Mouse (Mus musculus) cerebellum, postnatal 14 days (tissue): ENCODE data around the gene Cdkn1b.
A peak's percentile ranks its signal among the peaks of the same experiment; 100 is the strongest.

Experiments
- DNase-seq, 2 experiments: peaks; one replicate each; pipeline ENCODE4 v3.0.0; 2021; ENCODE audit warnings: mixed read lengths in 2 of 2

Gene Cdkn1b

DNA sequence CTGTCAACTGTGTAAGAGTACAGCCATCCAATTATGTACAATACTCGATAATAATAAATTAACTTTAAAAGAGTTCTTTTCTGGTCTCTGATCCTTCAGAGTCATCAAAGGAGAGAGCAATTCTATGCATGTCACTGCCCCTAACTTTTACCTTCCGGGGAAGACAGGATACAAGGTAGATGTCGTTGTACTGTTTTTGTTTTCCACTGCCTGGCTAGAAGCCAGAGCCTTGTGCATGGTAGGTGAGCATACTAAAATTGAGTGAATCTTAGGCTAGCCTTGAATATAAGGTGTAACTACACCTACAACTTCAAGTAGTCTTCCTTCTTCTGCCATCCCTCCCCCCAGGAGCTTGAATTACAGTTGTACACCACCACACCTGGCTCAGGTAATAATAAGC is 10.9 kb downstream of the Cdkn1b start:
- no peak for DNase-seq

DNA sequence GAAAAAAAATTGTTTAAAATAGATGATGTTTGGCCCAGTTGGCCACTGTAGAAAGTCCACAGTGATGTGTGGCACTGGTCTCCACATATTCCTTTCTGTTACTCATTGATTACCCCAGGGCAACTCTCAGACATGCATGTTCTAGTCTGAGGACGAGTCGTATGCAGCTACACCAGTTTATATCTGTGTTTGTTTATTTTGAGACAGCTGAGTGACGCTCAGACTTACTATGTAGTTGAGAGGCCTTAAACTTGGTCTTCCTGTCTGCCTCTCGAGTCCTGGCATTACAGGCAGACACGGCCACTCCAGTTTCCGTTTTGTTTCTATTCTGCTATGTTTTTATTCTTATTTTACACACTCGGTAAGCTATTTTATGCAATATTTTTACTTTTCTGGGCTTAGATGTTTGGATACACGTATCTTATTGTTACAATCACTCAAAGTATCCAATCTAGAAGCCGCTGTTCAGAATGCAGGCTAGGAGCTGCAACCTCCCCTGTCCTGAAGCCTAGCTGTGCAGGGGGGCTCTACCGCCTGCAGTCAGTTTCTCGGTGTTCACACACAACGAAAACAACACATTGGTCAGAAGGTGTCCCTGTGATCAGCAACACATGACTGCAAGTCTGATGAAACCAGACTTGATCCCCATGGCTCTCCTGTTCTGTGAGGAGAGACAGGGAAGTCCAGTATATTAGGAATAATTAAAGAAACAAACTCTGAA is 12.4 kb downstream of the Cdkn1b start:
- DNase-seq, result no peak

DNA sequence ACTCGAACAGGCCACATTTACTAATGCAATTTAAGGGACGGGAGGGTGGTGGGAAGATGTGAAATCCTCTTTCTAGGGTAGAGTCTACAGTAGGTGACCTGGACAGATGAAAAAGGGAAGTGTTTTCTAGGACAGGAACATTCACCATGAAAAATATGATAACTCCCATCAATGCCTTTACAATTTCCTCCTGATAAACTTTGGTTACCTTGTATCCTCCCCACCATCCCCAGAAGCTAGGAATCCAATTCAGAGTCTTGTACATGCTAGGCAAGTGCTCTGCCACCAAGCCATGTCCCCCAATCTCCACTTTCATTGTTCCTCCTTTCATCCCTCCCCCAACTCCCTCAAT is 13.0 kb downstream of the Cdkn1b start:
- no peak for DNase-seq

DNA sequence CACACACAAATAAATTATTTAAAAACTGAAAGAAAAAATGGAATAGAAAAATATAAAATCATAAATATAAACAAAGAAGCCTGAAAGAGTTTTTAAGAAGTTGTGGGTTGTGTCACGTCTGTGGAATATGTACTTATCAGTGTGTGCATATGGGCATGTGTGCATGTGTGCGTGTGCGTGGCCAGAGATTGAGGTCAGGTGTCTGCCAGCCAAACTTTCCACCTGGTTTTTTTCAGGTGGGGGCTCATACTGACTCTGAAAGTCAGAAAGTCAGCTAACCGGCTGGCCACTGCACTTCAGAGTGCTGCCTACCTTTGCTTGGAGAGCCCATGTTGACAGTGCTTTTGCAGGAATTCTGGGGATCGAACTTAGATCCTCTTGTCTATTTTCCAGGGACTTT is 14.1 kb downstream of the Cdkn1b start:
- no peak for DNase-seq

DNA sequence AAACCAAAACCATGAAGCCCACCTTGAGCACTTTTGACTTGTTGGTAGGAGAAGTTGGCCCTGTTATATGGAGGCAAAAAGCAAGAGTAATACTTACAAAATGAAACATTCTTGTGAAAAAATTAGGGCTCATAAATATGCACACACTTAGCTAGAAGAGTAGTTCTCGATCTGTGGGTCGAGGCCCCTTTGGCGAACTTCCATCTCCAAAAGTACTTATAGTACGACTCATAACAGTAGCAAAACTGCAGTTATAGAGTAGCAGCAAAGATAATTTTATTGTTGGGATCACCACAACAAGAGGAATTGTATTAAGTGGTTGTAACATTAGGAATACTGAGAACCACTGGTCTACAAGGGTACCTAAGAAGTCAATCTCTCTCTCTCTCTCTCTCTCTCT is 19.6 kb downstream of the Cdkn1b start:
- no peak for DNase-seq

DNA sequence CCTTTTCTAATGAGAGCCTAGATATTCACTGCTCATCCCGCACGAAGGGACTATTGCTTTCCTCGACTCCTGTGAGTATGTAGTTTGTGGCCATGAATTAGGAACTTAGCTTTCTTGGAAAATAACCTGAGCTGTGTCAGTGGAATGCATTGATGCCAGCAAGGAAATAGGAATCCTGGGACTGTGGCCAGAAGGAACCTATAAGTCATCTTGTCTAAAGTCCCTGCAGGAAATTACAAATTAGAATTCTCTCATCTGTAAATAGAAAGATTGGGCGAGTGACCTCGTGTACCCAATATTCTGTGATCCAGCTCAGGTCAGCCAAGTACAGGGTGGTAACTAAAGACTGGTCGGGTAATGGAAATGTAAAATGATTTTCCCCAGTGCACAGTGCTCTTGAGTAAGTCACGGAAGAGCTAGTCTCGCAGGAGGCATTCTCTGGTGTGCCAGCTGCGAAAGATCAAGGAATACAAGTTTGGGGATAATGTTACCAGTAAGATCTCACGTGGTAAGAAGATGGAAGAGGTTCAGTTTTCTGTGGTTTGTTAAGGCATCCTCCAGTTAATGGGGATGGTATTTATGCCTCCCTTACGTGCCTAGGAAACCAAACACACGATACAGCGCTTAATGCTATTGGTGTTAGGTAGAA is 23.7 kb downstream of the Cdkn1b start:
- no peak for DNase-seq

DNA sequence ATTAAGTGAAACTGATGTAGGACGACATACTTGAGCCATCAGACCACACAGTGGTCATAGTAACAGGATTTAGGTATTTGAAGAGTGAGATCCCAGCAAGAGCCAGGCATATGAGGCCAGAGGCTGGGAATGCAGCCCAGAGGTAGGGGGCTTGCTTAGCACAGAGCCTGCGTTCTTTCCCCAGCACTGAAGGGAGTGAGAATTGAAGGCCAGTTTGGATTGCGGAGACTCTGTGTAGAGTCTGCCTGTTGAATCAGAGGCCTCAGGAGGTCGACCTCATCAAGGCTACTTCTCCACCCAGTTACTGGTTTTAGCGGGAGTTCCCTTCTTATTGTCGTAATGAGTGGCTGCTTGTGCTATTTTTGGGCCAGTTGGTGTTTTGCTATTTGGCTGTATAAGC is 25.9 kb downstream of the Cdkn1b start:
- no peak for DNase-seq

DNA sequence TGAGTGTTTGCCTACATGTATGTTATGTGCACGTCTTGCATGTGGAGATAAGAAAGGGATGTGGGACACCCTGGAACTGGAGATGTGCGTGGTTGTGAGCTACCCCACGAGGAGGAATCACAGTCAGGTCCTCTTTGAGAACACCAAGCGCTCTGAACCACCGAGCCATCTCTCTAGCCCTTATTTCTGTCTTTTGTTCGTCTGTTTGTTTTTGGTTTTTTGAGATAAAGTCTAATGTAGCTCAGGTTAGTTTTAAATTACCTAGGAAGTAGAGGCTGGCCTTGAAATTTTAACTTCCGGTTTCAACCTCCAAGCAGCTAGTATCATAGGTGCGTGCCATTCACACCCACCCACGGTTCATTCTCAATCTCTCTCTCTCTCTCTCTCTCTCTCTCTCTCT is 26.7 kb downstream of the Cdkn1b start:
- no peak for DNase-seq

DNA sequence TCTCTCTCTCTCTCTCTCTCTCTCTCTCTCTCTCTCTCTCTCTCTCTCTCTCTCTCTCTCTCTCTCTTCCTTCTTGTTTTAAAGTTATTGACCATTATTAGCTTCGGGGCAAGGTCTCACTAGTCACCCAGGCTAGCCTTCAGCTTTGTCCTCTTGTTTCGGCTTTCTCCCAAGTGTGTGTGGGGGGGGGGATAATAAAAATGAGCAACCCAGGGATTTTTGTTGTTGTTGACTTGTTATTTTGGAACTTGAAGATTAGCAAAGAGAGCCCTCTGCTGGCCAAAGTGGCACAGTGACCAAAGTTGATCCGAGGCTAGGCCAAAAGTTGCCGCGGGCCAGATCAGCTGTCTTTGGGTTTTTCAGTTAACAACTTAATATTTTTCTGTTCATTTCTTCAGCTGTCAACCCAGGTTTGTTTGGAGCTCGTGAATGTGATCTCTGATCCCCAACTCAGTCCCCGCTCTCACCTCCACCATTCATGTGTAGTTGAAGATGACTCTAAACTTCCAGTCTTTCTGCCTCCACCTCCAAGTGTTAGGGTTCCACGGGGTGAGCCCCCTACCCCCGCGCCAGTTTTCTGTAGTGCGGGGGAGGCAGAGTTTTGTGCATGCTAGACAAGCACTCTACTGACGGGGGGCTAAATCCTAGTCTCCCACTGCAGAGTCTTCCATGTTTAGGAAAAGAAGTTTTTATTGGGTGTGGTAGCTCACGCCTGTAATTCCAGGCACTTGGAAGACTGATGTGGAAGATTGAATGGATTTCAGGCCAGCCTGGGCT is 27.3 kb downstream of the Cdkn1b start:
- peak; percentile 82 to 83 for DNase-seq

DNA sequence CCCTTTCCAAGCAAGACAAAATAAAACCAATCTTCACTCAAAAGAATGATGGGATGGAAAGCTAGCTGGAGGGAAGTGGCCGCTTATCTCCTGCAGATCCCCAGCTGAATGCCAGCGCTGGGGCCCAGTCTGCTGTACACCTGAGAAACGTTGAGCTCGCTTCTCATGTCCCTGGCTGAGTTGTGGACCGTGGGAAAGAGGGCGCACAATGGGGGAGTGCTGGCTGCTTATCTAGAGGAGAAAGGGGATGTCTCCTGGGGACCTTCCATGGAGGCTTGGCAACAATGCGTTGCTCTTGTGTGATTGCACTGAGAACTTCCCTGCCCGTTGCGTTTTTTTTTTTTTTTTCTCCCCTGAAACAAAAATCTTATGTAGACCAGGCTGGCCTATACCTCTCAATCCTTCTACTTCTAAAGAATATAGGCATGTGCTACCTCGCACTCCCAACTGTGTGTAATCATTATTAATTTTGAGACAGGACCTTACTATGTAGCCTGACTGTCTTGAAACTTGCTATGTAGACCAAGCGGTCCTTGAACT is 28.4 kb downstream of the Cdkn1b start:
- DNase-seq, result no peak

DNA sequence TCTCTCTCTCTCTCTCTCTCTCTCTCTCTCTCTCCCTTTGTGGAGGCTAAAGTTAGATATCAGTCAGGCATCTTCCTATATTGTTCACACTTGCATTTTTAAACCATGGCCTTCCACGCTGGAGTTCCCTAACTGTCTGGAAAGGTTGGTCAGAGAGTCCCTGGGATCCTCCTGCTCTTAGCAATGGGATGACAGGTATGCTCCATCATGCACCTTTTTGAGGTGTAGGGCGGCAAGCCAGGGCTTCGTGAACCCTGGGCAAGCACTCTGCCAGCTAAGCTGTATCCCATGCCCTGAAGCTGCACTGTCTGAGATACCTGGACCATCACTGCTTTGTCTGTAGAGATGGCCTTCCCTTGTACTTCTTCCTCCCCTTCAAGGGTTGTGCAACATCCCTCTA is 29.0 kb downstream of the Cdkn1b start:
- no peak for DNase-seq

DNA sequence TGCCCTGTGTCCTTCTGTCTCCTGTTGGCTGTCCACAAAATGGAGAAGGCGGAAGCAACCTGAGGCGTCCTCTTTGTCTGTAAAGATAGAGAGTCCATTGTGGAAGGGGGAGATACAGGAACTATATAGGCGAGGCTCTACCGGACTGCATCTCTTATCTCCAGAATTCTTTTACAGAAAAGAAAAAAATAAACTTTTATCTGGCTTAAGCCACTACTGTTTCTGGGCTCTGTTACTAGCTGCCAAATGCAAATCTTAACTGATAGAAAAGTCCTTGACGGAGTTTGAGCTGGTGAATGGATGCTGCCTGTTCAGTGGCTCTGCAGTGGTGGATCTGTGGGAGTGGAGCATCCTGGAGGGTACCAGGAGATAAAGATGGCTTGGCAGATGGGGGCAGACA is 31.2 kb downstream of the Cdkn1b start:
- DNase-seq, result no peak

DNA sequence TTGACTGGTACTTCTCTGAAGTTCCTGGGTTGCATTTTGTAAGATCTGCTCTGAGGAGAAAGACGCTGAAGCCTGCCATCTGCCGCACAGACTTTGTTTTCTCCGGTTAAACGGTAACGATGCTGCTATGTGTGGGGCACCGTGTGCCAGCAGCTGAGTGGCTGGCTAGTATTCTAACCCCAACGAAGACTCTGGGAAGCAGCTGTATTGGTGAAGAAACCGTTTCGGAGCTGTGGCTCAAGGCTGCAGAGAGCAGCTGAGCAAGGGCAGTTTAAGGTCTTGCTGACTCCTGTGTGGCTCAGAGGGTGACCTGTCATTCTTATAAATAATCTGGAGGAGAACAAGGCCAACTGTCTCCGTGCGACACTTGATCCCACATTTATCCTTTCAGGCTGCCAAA is 33.8 kb downstream of the Cdkn1b start:
- no peak for DNase-seq

DNA sequence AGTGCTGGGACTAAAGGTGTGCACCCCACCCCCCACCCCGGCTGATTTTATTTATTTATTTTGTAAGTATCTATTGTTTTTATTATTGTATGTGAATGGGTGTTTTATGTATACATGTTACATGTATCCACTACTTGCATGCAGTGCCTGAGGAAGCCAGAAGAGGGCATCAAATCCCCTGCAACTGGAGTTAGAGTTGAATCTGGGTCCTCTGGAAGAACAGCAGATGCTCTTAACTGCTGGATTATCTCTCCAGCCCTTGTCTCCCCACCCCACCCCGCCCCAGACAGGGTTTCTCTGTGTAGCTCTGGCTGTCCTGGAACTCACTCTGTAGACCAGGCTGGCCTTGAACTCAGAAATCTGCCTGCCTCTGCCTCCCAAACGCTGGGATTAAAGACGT is 36.2 kb downstream of the Cdkn1b start:
- peak in 1 of 2 experiments; percentile 26 for DNase-seq

DNA sequence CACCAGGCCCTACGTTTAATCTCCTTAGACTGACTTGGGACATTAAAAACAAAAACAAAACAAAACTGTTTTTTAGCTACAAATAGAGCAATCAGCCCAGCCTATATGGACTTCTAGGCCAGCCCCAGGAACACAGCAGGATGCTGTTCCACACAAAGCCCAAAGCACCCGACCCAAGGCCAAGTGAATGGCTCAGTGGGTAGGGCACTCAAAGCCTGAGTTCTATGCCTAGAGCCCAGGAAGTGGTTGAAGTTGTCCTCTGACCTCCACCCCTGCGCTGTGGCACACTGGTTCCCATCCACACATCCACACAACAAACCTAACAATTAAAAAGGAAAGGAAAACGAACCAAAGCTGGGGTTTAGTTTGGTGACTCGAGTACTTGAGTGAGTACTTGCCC is 41.1 kb downstream of the Cdkn1b start:
- DNase-seq, result no peak

DNA sequence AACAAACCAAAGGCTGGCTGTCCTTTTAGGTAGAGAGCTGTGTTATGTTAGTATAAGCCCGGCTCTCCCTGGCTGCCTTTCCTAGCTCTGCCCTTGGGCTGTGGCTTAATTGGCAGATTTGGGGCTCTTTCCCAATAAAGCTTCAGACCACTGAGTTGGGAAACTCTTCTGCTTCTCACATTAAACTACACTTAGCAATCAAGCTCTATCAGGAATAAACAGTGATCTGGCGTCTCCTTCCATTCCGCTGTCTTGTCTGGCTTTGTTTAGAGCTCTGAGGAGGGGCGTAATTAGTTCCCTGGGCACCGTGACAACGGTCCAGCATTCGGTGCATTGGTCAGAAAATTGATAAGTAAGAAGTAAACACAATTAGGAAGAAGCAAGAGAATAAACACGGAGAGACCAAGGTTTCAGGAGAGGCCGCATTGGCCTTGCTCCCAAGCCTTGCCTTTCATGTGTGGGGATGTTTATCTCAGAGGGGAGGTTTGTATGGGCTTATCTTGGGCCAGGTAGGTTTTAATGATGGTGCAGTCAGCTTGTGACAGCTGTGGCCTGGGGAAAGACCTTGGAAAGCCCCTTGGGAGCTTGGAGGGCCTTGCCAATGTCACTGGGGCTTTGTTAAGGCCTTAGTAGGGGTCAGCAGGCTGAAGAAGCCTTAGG is 41.8 kb downstream of the Cdkn1b start:
- DNase-seq, result peak; percentile 13 to 34

DNA sequence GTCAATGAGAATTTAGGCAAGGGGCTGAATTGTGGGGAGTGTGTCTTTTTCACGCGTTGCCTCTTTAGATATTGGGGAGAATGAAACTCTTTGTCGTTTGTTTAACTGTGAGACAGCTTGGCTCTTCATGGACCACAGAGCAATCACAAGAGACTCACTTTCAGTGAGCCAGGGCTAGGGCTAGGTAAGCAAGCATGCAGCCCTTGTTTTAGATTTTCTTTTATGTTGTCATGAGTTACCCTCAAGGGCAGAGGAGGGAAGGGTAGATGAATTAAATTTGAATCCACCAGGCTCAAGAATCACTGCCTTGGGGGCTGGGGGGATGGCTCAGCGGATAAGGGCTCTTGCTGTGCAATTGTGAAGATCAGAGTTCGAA is 42.3 kb downstream of the Cdkn1b start:
- DNase-seq, result no peak

DNA sequence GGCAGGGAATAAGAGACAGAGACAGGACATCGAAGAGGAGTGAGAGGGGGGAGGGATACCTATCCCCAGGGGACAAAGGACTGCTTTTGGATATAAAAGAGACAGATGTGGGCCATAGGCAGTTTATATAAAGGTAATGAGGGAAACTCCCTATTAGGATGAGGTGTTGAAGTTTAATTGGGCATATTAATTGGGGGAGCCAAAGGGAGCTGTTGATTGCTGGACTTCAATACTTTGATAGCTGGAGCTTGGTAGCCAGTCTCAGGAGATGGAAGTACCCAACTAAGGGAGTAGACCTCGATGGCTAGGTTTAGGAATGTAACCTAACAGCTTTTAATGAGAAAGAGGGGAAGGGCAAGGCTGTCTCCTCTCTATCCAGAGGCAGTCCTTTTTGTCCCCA is 43.7 kb downstream of the Cdkn1b start:
- no peak for DNase-seq

DNA sequence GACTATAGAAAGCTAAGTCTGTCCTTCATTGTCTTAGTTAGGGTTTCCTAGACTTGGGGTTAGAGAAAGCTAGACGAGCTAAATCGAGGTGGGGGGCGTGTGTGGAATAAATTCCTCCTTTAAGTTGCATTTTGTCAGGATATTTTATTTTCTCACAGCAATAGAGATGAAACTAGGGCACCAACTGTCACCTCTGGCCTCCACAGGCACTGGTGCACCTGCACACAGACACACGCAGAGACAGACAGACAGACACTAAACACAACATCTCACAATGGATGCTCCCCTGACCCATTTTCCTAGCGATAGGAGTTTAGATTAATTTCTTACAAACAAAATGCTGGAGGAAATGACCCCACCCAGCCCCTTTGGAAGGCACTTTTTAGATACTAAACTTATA is 46.5 kb downstream of the Cdkn1b start:
- DNase-seq, result no peak

DNA sequence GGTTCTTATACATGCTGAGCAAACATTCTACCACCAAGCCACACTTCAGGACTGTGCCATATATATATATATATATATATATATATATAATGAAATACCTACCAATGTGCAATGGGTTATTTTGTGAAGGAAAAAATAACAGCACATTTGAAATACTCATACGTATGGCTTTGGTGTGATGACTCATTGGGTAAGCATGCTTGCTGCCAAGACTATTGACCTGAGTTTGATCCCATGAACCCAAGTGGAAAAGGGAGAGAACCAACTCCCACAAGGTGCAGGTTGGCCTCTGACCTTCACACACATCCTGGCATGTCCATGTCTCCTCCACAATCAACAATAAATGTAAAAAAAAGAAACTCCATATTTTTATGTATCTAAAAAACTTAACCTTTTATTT is 48.1 kb downstream of the Cdkn1b start:
- no peak for DNase-seq

DNA sequence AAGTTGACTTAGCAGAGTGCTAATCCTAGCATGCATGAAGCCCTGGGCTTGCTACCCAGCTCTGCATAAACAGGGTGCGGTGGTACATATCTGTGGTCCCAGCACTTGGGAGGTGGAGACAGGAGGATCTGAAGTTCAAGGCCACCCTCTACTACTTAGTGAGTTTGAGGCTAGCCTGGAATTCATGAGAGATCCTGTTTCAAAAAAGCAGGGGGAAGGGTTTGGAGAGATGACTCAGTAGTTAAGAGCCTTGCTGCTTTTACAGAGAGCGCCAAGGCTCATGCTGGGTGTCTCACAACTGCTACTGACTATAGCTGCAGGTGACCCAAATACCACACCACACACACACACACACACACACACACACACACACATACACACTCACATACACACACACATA is 49.3 kb downstream of the Cdkn1b start:
- no peak for DNase-seq

DNA sequence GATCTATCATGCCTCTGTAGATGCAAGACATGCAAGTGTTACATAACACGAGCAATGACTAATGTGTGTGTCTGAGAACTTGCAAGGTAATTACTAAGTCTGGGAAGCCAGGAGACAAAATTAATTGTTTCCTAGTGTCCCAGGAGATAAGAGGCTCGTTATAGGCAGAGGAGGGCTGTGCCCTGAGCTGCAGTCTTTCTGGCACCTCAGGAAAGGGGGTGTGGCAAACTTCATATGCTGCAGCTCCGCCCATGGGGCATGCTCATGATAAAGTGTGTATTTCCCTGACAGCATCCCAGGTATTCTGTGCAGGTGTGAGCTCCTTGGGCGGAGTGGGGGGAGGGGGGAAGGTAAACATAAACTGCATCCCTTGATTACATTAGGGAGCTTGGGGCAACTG is 51.9 kb downstream of the Cdkn1b start:
- DNase-seq, result no peak
